Mouse (Mus musculus) midbrain, postnatal 0 days (tissue): ENCODE data around the gene Atp6v0a4. TPM values are rescaled to one million over a fixed set of nuclear protein-coding genes. Genes with fewer than 3 reads are reported as not detected.

Source experiments
- ATAC-seq: fragments of 200-750 bp; cut with Nextera tagmentation; 2 replicates; pipeline ENCODE4 v1.8.0; 2017; ENCODE audit warnings: moderate number of reproducible peaks, mild to moderate bottlenecking, moderate TSS enrichment, moderate library complexity; ENCODE audit not compliant: low FRiP score
- DNase-seq: peaks from one replicate; pipeline ENCODE4 v3.0.0-alpha.2; 2015; ENCODE audit warnings: low spot score
- H3K27ac ChIP-seq: fragments of 300-500 bp; sonication (generic); 2 replicates; pipeline ENCODE4 v1.5.1; 2014; ENCODE audit warnings: low read depth, mild to moderate bottlenecking, low read length, mixed read lengths
- H3K27me3 ChIP-seq: fragments of 300-500 bp; sonication (generic); 2 replicates; pipeline ENCODE4 v1.6.1; 2014; ENCODE audit warnings: low read length, control low read depth, mixed read lengths; ENCODE audit not compliant: insufficient read depth
- H3K36me3 ChIP-seq: fragments of 300-500 bp; sonication (generic); 2 replicates; pipeline ENCODE4 v1.6.1; 2014; ENCODE audit warnings: low read length, control low read depth, mixed read lengths; ENCODE audit not compliant: insufficient read depth
- H3K4me1 ChIP-seq: fragments of 300-500 bp; sonication (generic); 2 replicates; pipeline ENCODE4 v1.6.1; 2014; ENCODE audit warnings: mild to moderate bottlenecking, control low read depth, antibody characterized with exemption, low read length, mixed read lengths; ENCODE audit not compliant: insufficient read depth
- H3K4me2 ChIP-seq: fragments of 300-500 bp; sonication (generic); 2 replicates; pipeline ENCODE4 v1.6.1; 2014; ENCODE audit warnings: low read depth, mild to moderate bottlenecking, low read length, mixed read lengths; ENCODE audit not compliant: poor library complexity, severe bottlenecking
- H3K4me3 ChIP-seq: fragments of 300-500 bp; sonication (generic); 2 replicates; pipeline ENCODE4 v1.5.1; 2014; ENCODE audit warnings: low read depth, mild to moderate bottlenecking, low read length, moderate library complexity
- H3K9ac ChIP-seq: fragments of 300-500 bp; sonication (generic); replicated peaks from 2 replicates; pipeline ENCODE4 v1.6.1; 2014; ENCODE audit warnings: mild to moderate bottlenecking, low read length, moderate library complexity, mixed read lengths; ENCODE audit not compliant: poor library complexity, severe bottlenecking
- H3K9me3 ChIP-seq: fragments of 300-500 bp; sonication (generic); 2 replicates; pipeline ENCODE4 v1.6.1; 2016; ENCODE audit warnings: low read length, control low read depth
- CTCF ChIP-seq: IDR thresholded peaks from 2 replicates; pipeline ENCODE4 v1.5.1; 2016; ENCODE audit warnings: antibody characterized with exemption, mild to moderate bottlenecking
- WGBS: fragments of 180-500 bp; shearing (Covaris S2); extraction: QIAGEN DNeasy Blood & Tissue Kit; methylation state at CpG from one replicate; pipeline ENCODE4 v1.1.7; 2014; 5-methylcytosine and 5-hydroxymethylcytosine counted together
- polyA plus RNA-seq: library from polyadenylated mRNA; unstranded; fragments of >200 nt; fragmentation: Nextera tagmentation; extraction: Ambion mirVana; gene quantifications from 2 replicates; pipeline ENCODE4 v1.2.1, GENCODE M21; 2015
- total RNA-seq: library from RNA; depleted of rRNA; stranded (reverse); fragments of >200 nt; gene quantifications from 2 replicates; pipeline ENCODE4 v1.2.3, GENCODE M21; 2014

The Atp6v0a4 gene
- total and polyA plus RNA-seq, 2 experiments from 2014 or later: 0.27 to 0.30 TPM

- ATAC-seq: no peak
Measured at GRCm38 (mm10) chr6:38048800-38049561, 75.4 kb downstream of the Atp6v0a4 start.

GRCm38 (mm10) chr6:38048003-38048402 is 76.4 kb downstream of the Atp6v0a4 start:
- Histone ChIP-seq H3K4me2 (no peak overlapping the region), H3K36me3 (no peaks in the 10 kb centered on the region), H3K27me3 (no peaks in the 10 kb centered on the region), H3K9ac (no peak overlapping the region), H3K4me1 (no peaks in the 10 kb centered on the region), H3K9me3 (no peaks in the 10 kb centered on the region), H3K4me3 (no peak overlapping the region), H3K27ac (no peak overlapping the region)
- 74% methylated on average over 4 of the region's 4 CpGs for WGBS
- ATAC-seq: no peak
- TF ChIP-seq CTCF: no peak
- DNase-seq: no peak

More at GRCm38 (mm10) chr6:38048800-38049561, 75.4 kb downstream of the Atp6v0a4 start:
- no peak overlapping the region for H3K4me3 ChIP-seq
- H3K27ac ChIP-seq: no peak overlapping the region
- WGBS: 55% methylated on average over 6 of the region's 6 CpGs
- no peaks in the 10 kb centered on the region for H3K4me1 ChIP-seq
- no peak for DNase-seq
- H3K36me3 ChIP-seq: no peaks in the 10 kb centered on the region
- H3K4me2 ChIP-seq: no peak overlapping the region
- no peaks in the 10 kb centered on the region for H3K9me3 ChIP-seq
- H3K27me3 ChIP-seq: no peaks in the 10 kb centered on the region
- H3K9ac ChIP-seq: no peak overlapping the region
- no peak for TF ChIP-seq CTCF

GRCm38 (mm10) chr6:38046838-38047237 is 77.5 kb downstream of the Atp6v0a4 start, which contains the start of gene Svopl:
TSS of gene Svopl (minus strand) at chr6:38046996.
- H3K9me3 ChIP-seq: no peaks in the 10 kb centered on the region
- TF ChIP-seq CTCF: no peak
- no peaks in the 10 kb centered on the region for H3K4me1 ChIP-seq
- 37% methylated on average over 6 of the region's 6 CpGs for WGBS
- no peak within 1 kb of the TSS for H3K27ac ChIP-seq
- no peak within 1 kb of the TSS for H3K4me3 ChIP-seq
- no peaks in the 10 kb centered on the region for H3K27me3 ChIP-seq
- no peak within 1 kb of the TSS for H3K4me2 ChIP-seq
- H3K36me3 ChIP-seq: no peaks in the 10 kb centered on the region
- ATAC-seq (no peak), DNase-seq (no peak)
- H3K9ac ChIP-seq: no peak within 1 kb of the TSS

GRCm38 (mm10) chr6:38032801-38033566 is 91.4 kb downstream of the Atp6v0a4 start:
- Histone ChIP-seq H3K27ac (no peak overlapping the region), H3K9ac (no peak overlapping the region), H3K4me1 (no peaks in the 10 kb centered on the region), H3K9me3 (no peaks in the 10 kb centered on the region), H3K36me3 (no peaks in the 10 kb centered on the region), H3K4me2 (no peak overlapping the region), H3K27me3 (no peaks in the 10 kb centered on the region), H3K4me3 (no peak overlapping the region)
- TF ChIP-seq CTCF: no peak
- DNase-seq (no peak), ATAC-seq (no peak)
- 61% methylated on average over 5 of the region's 5 CpGs for WGBS

GRCm38 (mm10) chr6:38031924-38032540 is 92.4 kb downstream of the Atp6v0a4 start:
- DNase-seq (no peak), ATAC-seq (no peak)
- no peak overlapping the region for H3K9ac ChIP-seq
- no peak overlapping the region for H3K4me2 ChIP-seq
- WGBS: 66% methylated on average over 7 of the region's 7 CpGs
- TF ChIP-seq CTCF: no peak
- H3K9me3 ChIP-seq: no peaks in the 10 kb centered on the region
- H3K27ac ChIP-seq: no peak overlapping the region
- H3K4me1 ChIP-seq: no peaks in the 10 kb centered on the region
- H3K27me3 ChIP-seq: no peaks in the 10 kb centered on the region
- H3K4me3 ChIP-seq: no peak overlapping the region
- no peaks in the 10 kb centered on the region for H3K36me3 ChIP-seq

- Histone ChIP-seq H3K27ac (no peak overlapping the region), H3K4me2 (no peak overlapping the region), H3K36me3 (no peaks in the 10 kb centered on the region), H3K27me3 (no peaks in the 10 kb centered on the region), H3K9ac (no peak overlapping the region), H3K9me3 (no peaks in the 10 kb centered on the region), H3K4me1 (no peaks in the 10 kb centered on the region), H3K4me3 (no peak overlapping the region)
- DNase-seq: no peak
- no peak for ATAC-seq
- no peak for TF ChIP-seq CTCF
- 60% methylated on average over 2 of the region's 2 CpGs for WGBS
Measured at GRCm38 (mm10) chr6:38028205-38028604, 96.2 kb downstream of the Atp6v0a4 start.
